Mouse (Mus musculus) spleen, adult 2 months (tissue): Measurements from ENCODE around the gene Tspan13.

Source experiments
- CTCF ChIP-seq: fragments of 200-500 bp; IDR thresholded peaks from 2 replicates; pipeline ENCODE4 v1.5.1; 2011; ENCODE audit warnings: mild to moderate bottlenecking, inconsistent platforms; ENCODE audit not compliant: insufficient read depth, insufficient read length, insufficient replicate concordance; ENCODE audit errors: extremely low read depth
- POLR2A ChIP-seq: fragments of 200-500 bp; IDR thresholded peaks from 2 replicates; pipeline ENCODE4 v1.6.1; 2011; ENCODE audit warnings: low read depth, low read length, inconsistent platforms

- no peak for TF ChIP-seq CTCF
- no peak for TF ChIP-seq POLR2A
These were observed 15.1 kb downstream of the Tspan13 start for GRCm38 (mm10) chr12:36027171-36027570.
